Mouse (Mus musculus): ENCODE measurements around the gene C1qc.

- TF ChIP-seq EP300 (IDR thresholded peaks at IDR 0.05): no peak
- TF ChIP-seq CTCF (IDR thresholded peaks at IDR 0.05): peak; percentile 72
These were observed 1.1 kb upstream of the C1qc start for GRCm38 (mm10) chr4:136893691-136894543.

Measured in lung, postnatal 0 days (tissue).